Mouse (Mus musculus) regulatory T cell (primary cell): ENCODE results near the gene Dbi.

Source experiments
- in situ Hi-C: fragments of 300-600 bp; cut with MboI, MseI; formaldehyde crosslinking; loops from one replicate; pipeline ENCODE4 v1.15.1; 2025; ENCODE audit warnings: high pct_unique_total_duplicates

Gene Dbi

DNA sequence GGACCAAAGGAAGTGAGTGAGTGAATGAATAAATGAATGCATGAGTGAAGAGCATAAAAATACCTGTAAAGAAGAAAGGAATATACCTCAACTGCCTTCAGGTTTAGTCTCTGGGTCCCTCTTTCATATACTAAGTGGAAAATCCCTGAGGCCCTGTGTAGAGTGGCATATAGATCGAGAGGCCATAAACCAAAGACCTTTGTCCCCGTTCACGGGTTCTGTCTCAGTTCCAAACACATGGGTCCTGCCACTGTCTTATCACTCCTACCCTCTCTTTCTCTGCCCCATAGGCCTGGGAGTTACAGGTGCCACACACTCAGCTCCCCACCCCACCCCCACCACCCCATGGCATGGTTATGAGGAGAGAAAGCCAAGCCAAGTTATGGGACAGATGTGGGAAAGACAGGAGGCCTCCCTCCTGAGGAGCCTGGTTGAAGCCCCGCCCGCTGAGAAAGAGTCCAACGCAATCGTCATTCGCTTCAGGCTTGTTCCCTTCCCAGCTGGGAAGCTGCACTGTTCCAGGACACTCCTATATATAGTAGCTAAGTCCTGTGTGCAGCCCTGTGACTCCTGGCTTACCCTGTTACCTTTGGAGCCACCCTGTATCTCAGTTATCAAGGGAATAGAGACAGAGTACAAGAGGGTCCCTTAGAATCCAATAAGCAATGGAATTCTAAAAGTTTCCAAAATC, 29.9 kb downstream of the Dbi start:
- in situ Hi-C loops = loop anchor here (5.0 kb wide), 1 partner anchor 61 kb away; no protein-coding TSS in a partner anchor

DNA sequence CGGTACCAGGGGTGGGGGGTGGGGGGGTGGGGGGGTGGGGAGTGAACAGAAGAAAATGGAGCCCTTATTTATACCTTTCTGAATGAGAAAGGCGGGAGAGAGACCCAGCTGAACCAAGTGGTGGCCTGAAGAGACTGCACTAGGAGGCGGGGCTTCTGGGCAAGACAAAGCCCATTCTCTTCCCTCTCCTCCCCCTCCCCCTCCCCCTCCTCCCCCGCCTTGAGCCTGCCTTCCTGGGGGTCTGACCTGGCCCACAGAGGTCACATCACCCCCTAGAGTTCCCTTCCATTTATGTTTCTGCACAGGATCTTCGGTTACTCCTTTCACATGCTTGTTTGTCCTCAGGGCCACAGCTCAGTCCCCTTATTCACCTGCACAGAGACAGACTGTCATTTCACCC, 31.7 kb downstream of the Dbi start:
- in situ Hi-C loops = no loop called here

DNA sequence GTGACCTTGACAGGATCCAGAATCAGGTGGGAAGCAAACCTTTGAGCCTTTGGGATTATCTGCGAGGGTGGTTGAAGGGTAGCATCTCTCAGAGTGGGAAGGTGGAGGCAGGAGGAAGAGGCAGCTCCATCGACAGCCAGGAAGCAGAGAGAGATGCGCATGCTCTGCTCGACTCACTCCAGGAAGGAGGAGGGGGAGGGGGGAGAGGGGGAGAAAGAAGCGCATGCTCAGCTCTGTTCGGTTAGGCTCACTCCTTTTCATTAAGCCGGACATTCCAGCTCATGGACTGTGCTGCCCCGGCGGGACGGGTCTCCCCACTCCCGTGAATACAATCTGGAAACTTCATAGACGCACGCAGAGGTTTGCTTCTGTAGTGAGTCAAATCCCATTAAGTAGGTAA, 34.2 kb downstream of the Dbi start:
- in situ Hi-C loops = no loop called here

DNA sequence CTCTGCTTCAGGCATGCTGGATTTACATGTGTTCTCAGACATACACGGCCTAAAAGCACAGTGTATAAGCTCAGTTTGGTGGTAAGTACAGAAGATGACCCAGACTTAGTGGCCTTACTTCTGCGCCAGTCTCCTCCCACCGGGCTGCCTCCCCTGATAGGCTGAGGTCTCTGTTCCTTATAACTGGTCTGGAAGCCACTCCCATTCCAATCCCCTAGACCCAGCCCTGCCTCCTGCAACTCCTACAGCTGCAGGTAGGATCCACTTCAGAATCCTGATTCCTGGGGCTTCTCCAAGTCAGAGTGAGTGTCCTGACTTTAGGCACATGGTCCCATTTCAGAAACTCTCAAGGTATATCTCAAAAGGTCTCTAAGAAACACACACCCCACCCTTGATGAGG, 35.2 kb downstream of the Dbi start:
- in situ Hi-C loops = no loop called here

DNA sequence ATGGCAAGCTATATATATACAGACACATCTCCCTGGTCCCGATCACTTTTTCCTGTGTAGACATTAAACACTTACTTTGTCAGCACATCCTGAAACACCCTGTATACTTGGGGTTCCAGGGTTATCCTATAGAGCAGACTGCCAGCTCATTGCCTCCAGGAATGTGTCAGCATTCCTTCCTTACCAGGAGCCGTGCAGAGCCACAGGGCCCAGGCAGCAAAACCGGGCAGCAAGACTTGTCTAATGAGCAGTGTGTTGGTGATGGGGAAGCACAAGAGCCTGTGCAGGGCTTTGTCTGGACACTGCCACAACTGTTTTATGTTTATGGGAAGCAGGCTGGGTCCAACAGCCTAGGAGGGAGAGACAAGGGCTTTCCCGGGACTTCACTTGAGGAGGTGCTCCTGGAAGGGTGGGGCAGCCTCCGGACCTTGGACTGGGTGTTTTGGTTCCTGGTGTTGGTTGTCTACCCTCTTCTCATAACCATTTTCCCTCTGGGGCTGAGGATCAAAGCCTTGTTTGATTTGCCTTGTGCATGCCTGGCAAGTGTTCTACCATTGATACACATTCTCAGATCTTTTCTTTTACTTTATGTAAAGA, 36.9 kb downstream of the Dbi start:
- in situ Hi-C loops = no loop called here

DNA sequence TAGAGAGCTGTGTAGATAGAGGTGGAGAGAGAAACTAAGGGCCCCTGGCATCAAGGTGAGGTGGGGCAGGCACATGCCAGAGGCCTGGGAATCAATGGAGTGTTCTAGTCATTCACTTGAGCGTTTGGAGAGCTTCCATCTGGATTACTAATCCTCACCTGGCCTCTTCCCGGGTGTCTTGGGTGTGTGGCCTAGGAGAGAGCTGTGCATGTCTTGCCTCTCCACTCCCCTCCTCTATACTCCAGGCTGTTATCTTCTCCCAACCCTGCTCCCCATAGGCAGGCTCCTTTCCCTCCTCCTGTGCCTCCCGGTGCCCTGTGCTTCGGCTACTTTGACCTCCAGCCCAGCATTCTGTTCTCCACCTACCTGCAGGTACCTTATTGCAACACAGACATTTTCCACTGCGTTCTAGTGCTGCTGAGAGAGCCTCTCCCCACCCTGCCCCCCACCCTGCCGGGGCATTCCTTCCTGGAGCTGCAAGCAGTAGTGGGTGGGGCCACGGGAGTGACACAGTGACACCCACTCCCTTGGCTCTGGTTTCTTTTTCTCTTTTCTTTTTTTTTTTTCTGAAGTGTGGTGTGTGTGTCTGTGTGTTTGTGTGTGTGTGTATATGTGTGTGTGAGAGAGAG, 37.8 kb downstream of the Dbi start:
- in situ Hi-C loops = no loop called here

DNA sequence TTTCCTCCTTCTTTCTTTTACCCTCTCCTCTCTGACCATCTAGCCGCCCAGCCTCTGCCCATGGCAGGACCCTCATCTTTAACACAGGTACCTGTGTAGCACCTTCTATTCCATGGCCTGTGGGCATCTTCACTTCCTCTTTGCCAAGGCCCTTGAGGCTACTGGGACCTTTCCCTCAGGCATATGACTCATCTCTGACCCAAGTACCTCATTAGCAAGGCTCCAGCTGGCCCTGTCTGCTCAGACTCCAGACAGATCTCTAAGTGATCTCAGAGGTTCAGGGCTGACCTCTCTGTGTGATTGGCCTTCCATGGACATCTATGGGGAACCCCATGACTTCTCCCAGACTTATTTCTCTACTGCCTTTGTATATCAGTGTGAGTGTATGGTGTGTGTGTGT, 40.2 kb downstream of the Dbi start:
- in situ Hi-C loops = no loop called here

DNA sequence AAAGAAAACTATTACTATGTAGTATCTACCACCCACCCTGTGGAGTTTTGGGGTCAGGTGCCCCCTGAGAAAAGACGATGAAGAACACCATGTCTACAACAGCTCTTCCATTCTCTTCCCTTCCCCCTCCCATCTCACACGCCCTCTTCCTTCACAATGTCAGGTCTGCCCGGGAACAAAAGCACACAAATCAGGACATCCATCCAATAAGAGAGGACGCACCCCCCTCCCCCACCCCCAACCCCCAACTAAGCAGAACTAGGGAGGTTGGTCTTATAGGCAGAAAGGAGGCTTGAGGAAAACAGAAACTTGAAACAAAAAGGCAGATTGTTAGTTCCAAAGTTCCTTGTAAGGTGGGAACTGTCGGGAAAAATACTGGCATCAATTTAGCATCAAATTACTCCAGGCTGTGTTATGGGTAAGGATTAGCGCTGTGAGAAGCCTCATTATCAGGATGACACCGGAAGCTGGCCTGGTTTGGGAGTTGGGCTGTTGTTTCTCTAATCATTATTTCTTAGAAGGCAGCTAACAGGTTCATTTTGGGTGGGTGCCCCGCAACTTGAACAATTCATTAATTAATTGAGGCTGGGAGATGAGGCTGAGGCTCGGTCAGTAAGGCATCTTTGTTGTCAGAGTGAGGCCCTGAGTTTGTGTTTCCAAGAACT, 43.0 kb downstream of the Dbi start:
- in situ Hi-C loops = no loop called here

DNA sequence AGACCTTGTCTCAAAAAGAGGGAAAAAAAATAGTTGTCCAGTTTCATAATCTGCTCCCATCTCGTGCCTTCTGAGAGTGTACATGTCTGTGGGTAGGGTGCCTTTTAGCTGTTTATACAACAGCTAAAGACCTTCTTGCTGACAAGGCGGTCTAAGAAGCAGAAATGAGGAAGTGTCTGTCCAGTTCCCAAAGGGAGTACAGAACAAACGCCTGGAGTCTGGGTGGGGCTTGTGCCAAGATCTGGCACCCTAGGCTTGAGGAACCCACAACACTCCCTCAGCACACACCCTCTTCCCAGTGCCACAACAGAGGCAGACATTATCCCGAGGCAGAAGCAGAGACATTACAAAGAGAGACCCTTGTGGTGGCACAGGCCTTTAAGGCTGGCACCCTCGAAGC, 45.4 kb downstream of the Dbi start:
- in situ Hi-C loops = no loop called here

DNA sequence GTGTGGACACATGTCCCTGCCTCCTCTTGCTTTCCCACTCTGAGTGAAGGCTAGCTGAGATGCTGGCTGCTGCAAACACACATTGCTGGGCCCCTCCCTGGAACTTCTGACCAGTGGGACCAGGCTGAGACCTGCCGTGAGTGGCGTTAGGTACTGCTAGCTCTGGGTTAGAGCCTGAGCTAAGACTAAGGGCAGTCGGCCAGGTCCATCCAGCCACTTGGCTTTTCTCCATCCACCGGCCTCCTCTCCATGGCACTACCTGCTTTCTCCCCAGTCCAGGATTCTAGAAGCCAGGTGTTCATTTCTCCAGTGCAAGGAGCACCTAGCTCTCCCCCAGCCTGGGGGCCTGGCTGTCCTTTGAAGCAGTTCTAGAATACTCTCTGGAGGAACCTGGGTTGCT, 45.9 kb downstream of the Dbi start:
- in situ Hi-C loops = no loop called here

DNA sequence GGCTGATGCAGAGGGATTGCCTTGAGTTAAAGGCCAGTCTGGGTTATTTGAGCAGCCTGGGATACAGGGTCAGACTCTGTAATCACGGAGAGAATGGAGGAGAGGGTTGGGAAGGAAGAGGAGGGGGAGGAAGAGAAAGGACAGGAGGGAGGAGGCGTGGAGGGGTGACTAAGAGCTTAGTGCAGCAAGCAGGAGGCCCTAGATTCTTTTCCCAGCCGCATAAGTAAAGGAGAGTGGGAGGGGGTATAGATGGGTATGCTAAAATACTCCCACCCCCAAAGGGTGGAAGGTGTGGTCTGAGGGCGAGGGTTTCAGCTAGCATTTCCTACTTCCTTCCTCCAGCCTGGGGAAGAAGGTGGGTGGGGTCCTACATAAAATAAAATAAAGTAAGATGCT, 46.6 kb downstream of the Dbi start:
- in situ Hi-C loops = no loop called here

DNA sequence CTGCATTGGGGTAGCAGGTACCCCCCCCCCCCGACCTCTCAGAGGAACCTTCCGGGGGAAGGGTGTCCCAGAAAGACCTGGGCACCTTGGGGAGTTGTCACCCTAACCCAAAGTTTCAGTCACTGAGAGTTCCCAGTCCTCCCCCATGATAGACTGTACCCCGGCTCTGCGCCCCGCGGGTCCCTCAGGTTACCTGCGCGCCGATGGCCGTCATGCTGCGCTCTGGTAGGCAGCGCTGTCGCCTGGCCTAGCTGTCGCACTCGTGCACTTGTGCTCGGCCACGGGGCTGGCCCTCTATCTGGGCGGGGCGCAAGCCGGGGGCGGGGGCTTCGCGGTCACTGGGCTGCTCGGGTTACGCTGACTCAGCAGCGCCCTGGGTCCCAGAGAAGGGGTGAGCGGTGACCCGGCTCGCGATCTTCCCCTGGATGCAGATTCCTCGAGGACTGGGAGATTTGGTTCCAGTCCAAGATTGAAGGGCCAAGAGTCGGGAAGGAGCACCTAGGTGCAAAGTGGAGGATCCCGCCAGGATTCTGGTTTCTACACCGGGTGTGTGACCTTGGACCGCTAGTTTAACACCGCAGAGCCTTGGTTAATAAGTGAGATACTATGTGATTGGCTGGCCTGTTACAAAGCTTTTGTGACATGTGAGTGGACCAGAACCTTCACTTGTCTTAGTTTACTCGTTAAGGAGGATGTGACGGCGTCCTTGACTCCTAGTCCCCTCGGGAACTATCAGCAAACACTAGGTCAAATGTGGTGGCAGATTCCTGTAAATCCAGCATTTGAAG, 47.2 kb downstream of the Dbi start, which contains the start of gene Tmem37:
Tmem37 (minus strand) TSS at position 556 of the 788 bp plus-strand sequence.
- in situ Hi-C loops = no loop called here

DNA sequence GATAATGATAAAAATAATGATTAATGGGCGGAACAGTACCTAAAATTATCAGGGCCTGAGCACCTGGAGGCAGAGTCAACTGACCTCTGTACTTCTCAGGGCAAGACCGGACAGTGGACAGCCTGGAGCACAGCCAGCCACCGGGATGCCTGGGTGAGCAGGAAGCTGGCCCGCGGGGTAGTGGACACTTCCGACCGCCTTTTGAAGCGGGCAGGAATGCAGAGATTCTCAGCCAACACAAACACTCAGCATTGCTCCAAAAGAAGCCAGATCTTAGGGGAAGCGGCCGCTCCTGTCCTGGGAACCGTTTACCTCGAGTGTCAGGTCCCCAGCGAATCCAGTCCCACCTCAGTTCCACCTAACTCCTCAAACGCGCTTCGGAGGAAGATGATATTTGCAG, 48.0 kb downstream of the Dbi start:
- in situ Hi-C loops = no loop called here

DNA sequence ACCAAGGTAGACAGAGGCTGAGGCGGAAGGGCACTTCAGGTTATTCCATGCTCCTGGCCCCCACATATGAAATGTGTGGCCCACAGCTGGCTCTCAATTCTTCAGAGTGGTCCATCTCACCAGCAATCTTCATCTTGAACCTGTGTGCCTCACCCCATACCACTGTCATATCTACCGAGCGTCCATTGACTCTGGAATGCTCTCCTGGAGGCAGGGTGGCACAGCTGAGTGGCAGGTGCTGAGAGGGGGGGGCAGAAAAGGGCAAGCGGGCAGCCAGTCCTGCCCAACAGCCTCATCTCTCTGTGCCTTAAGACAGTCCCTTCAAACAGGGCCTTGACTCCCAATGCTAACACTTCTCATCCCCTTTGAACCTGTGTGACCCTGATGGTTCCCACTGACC, 49.7 kb downstream of the Dbi start:
- in situ Hi-C loops = no loop called here

DNA sequence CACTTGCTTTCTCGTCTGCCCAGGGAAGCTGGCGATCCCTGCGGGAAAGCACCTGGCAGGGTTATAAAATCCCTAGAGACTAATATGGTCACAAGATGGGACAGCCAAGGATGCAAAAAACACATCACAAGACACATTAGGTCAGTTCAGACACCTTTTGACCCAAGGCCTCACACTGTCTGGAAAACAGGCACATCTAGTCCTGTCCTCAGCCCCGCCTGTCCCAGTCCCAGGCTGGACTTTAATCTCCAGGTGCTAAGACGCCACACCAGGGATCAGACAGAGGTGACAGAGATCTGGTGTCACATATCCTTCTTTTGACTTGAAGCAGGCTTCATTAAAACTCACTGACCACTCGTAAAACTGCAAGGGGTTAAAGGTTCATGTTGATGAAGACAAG, 50.7 kb downstream of the Dbi start:
- in situ Hi-C loops = no loop called here

DNA sequence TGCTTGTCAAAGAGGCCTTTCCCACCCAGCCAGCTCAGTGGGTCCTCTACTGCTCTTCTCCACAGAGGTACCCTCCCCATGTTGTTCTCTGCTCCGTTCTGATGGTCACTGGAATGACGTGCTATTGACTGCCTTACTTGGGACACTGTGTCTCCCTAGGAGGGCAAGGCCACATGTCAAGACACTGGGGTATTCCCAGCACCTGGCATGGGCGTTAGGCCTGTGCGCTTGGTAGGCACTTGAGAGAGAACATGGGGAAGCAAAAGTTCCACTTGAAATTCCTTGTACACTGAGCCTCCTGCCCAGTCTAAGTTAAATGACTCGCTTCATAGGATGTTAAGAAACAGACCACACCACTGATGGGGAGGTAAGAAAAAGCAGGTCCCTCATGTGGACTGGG, 51.8 kb downstream of the Dbi start:
- in situ Hi-C loops = no loop called here

DNA sequence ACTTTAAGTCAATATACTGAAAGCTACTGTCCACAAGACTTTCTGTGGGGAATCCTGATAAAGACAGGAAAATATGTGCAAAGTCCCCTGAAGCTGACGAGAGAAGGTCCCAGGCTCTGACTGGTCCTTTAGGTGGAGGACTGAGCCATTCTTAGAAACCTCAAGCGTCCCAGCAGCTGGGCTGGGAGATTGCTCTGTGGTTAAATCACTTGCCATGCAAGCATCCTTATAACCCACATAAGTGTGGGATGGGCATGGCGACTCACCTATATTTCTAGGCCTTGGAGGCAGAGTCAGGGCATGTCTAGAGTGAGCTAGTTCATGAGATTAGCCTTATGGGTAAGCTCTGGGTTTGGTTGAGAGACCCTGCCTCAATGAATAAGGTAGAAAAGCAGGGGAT, 54.3 kb downstream of the Dbi start:
- in situ Hi-C loops = no loop called here

DNA sequence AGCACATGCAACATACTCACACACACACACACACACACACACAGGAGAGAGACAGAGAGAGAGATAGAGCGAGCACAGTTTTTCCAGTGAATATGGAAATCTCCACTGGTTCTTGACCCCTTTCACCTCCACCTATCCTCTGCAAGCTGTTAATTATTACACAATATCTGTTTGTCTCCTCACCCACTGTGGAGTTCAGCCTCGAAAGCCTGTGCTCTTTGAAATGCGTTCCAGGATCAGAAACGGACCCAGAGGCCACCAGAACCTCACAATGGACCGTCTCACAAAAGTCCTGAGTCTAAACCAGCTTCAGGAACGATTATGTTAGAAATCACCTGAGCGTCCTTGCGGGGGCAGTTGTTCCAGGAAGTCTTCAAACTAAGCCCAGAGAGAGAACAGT, 54.7 kb downstream of the Dbi start:
- in situ Hi-C loops = no loop called here

DNA sequence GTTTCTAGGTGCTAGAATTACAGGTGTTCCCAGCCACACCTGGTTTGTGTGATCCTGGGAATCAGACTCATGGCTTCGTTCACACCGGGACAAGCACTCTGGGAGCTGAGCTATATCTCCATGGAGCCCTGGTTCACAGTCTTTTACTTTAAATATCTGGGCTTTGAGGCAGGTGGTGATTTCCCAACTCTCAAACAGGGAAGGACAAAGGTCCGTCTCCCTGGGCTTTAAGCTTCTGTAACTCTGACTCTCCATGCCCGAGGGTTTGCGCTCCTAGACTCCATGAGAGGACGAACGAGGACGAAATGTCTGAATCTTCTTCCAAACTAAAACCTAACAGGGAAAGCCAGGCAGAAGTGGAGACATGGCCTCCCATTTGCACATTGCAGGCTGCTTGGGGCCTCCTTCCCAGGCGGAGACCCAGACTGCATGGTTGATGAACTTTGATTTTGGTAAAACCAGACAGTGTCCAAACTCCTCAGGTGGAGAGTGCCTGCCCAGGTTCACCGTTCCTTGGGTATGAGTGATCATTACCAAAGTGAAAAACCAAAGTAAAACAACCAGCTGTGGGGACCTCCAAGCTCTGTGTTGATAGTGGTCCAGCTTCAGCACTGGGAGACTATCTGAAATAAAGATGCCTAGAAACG, 56.7 kb downstream of the Dbi start:
- in situ Hi-C loops = no loop called here
